Mouse (Mus musculus) liver, embryonic 14.5 days (tissue): ENCODE measurements at regions not wholly inside any gene's neighbourhood (a gene's known extent, or its start where the extent isn't known, plus 50 kb on each side); places are given as distances from the start of the nearest gene placed in this dataset.

Experiments
- ATAC-seq: fragments of 200-750 bp; cut with Nextera tagmentation; 2 replicates; pipeline ENCODE4 v1.8.0; 2017; ENCODE audit warnings: moderate number of reproducible peaks, mild to moderate bottlenecking, moderate library complexity; ENCODE audit not compliant: insufficient read depth
- DNase-seq, 3 experiments: peaks; one replicate each; pipeline ENCODE4 v3.0.0-alpha.2; 2012 to 2013; ENCODE audit warnings: low read depth in 3 of 3, low spot score in 3 of 3
- H3K27ac ChIP-seq: fragments of 300-500 bp; sonication (generic); 2 replicates; pipeline ENCODE4 v1.5.1; 2014; ENCODE audit warnings: moderate library complexity, mild to moderate bottlenecking, control low read depth, inconsistent platforms
- H3K27me3 ChIP-seq: fragments of 300-500 bp; sonication (generic); 2 replicates; pipeline ENCODE4 v1.6.1; 2014; ENCODE audit warnings: mild to moderate bottlenecking, low read length, moderate library complexity; ENCODE audit not compliant: control insufficient read depth, insufficient read depth
- H3K36me3 ChIP-seq: fragments of 300-500 bp; sonication (generic); replicated peaks from 2 replicates; pipeline ENCODE4 v1.6.1; 2014; ENCODE audit warnings: low read depth; ENCODE audit not compliant: control insufficient read depth, insufficient read depth
- H3K4me1 ChIP-seq, 2 experiments: fragments of 200-500 bp in 1 of 2; fragments of 300-500 bp in 1 of 2; sonication (generic) in 1 of 2; replicated peaks; 2 replicates each; pipeline ENCODE4 v1.6.1; 2012 to 2014; ENCODE audit warnings: antibody characterized with exemption in 1 of 2, inconsistent platforms in 1 of 2, low read length in 1 of 2; ENCODE audit not compliant: control insufficient read depth in 2 of 2, insufficient read depth in 2 of 2
- H3K4me2 ChIP-seq: fragments of 300-500 bp; sonication (generic); 2 replicates; pipeline ENCODE4 v1.6.1; 2014; ENCODE audit warnings: low read depth, mild to moderate bottlenecking, control low read depth, moderate library complexity
- H3K4me3 ChIP-seq, 2 experiments: fragments of 200-500 bp in 1 of 2; fragments of 300-500 bp in 1 of 2; sonication (generic) in 1 of 2; 2 replicates each; pipeline ENCODE4 v1.5.1; 2012 to 2014; ENCODE audit warnings: low read depth in 2 of 2, low read length in 2 of 2, mild to moderate bottlenecking in 2 of 2, control low read depth in 1 of 2, inconsistent platforms in 1 of 2, moderate library complexity in 1 of 2; ENCODE audit not compliant: insufficient read depth in 1 of 2
- H3K9ac ChIP-seq: fragments of 300-500 bp; sonication (generic); replicated peaks from 2 replicates; pipeline ENCODE4 v1.6.1; 2014; ENCODE audit warnings: mild to moderate bottlenecking, control low read depth, moderate library complexity
- H3K9me3 ChIP-seq: fragments of 300-500 bp; sonication (generic); 2 replicates; pipeline ENCODE4 v1.6.1; 2016; ENCODE audit warnings: low read length, mixed read lengths; ENCODE audit not compliant: control insufficient read depth
- CTCF ChIP-seq: IDR thresholded peaks from 2 replicates; pipeline ENCODE4 v1.5.1; 2016; ENCODE audit warnings: antibody characterized with exemption, low read depth, control low read depth
- EP300 ChIP-seq: IDR thresholded peaks from 2 replicates; pipeline ENCODE4 v1.6.1; 2016; ENCODE audit warnings: antibody characterized with exemption, low read depth
- WGBS: fragments of 180-500 bp; shearing (Covaris S2); extraction: QIAGEN DNeasy Blood & Tissue Kit; methylation state at CpG from one replicate; pipeline ENCODE4 v1.1.7; 2014; ENCODE audit not compliant: insufficient replicate concordance; 5-methylcytosine and 5-hydroxymethylcytosine counted together

DNA sequence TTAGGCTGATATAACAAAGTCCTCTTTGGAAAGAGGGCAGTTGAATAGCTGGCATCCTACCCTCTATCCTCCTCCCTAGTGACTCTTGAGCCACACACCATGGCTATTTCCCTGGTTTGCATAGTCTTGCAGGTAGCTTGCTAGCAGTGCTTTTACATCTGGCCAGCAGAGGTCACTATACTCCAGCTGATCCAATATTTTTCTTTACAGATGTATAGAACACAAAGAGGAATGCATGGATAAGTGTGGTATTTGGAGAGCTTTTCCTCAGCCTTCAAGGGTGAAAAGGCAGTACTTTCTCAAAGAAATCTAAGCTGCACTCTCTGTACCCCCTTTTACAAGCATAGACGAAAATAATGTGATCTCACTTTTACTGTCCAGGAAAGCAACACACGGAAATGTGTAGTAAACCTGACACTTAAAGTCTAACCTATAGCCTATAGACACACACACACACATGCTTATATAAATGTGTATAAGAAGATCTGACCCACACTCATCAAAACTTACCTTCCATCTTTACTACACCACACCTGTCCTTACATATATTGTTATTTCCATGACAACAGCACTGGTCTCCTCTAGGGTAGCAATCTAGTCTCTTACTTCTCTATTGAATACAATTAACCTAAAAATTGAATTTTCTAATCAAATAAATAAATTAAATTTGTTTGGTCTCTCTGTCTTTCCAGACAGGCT lies 105.0 kb downstream of the Avpr1a start:
- no peaks in the 10 kb centered on the region for H3K27me3 ChIP-seq
- no peaks in the 10 kb centered on the region for H3K9me3 ChIP-seq
- no peak overlapping the region for H3K9ac ChIP-seq
- DNase-seq (no peak), ATAC-seq (no peak)
- 40% methylated on average over 2 of the region's 2 CpGs for WGBS
- H3K4me2 ChIP-seq = no peak overlapping the region
- no peak overlapping the region for H3K27ac ChIP-seq
- H3K4me1 ChIP-seq = no peaks in the 10 kb centered on the region
- H3K4me3 ChIP-seq = no peak overlapping the region
- H3K36me3 ChIP-seq = no peaks in the 10 kb centered on the region
- peak; percentile 66 for TF ChIP-seq CTCF
- no peak for TF ChIP-seq EP300

DNA sequence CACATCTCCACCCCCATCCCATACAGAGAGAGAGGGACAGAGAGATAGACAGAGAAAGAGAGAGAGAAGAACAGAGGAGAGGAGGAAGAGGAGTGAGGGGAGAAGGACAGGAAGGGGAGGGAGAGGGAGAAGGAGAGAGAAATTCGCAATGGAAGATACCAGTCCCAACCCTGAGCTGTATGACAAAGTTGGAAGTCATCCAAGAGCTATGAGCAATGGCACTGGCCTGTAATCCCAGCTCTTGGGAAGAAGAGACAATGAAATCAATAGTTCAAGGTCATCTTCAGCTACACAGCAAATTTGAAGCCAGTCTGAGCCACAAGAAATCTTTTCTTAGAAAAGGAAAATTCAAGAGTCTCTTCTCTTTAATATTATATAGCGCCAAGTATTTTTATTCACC lies 105.6 kb downstream of the Avpr1a start:
- no peaks in the 10 kb centered on the region for H3K4me1 ChIP-seq
- WGBS = 53% methylated on average over 2 of the region's 2 CpGs
- TF ChIP-seq EP300 (no peak), CTCF (no peak)
- no peak overlapping the region for H3K27ac ChIP-seq
- no peak for ATAC-seq
- no peak overlapping the region for H3K4me2 ChIP-seq
- no peak overlapping the region for H3K4me3 ChIP-seq
- no peak overlapping the region for H3K9ac ChIP-seq
- no peak for DNase-seq
- no peaks in the 10 kb centered on the region for H3K9me3 ChIP-seq
- H3K36me3 ChIP-seq = no peaks in the 10 kb centered on the region
- H3K27me3 ChIP-seq = no peaks in the 10 kb centered on the region

GRCm38 (mm10) chr10:122558660-122559059 lies 110.4 kb downstream of the Avpr1a start:
- H3K4me1 ChIP-seq = no peaks in the 10 kb centered on the region
- no peaks in the 10 kb centered on the region for H3K27me3 ChIP-seq
- ATAC-seq = no peak
- no peaks in the 10 kb centered on the region for H3K36me3 ChIP-seq
- DNase-seq = no peak
- H3K4me2 ChIP-seq = no peak overlapping the region
- H3K9me3 ChIP-seq = no peaks in the 10 kb centered on the region
- no peak overlapping the region for H3K4me3 ChIP-seq
- WGBS = 88% methylated on average over 1 of the region's 1 CpGs
- H3K9ac ChIP-seq = no peak overlapping the region
- TF ChIP-seq CTCF (no peak), EP300 (no peak)
- H3K27ac ChIP-seq = no peak overlapping the region

DNA sequence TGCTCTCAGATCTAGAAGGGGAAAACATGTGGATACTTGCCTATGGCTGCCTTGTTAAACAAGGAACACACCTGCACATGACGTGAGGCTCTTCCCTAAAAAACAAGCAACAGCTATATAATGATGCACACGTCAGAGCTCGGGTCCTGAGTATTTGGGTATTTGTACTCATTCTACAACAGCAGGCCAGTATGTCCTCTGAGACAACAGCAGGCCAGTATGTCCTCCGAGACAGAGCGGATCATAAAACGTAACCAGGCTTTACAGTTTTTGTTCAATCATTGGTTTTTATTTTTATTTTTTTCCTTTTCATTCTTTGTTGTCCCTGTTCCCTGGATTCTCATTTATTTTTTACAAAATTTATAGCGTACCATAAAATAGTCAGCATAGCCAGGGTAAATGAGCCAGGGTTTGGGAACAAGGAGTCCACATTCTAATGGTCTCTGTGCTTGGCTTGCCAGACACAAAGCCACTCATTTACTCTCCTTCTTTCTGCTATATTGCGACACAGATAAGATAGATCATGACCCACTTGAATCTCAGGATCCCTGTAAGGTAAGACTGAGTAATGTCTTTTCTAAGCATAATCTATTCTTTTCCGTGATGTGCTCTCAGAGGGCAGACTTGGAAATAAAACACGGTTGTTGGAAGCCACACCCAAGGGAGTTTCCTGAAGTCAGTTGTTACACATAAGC lies 111.8 kb downstream of the Avpr1a start:
- H3K4me3 ChIP-seq = no peak overlapping the region
- H3K4me2 ChIP-seq = no peak overlapping the region
- no peaks in the 10 kb centered on the region for H3K9me3 ChIP-seq
- H3K36me3 ChIP-seq = no peaks in the 10 kb centered on the region
- H3K27me3 ChIP-seq = no peaks in the 10 kb centered on the region
- H3K27ac ChIP-seq = no peak overlapping the region
- WGBS = 58% methylated on average over 10 of the region's 10 CpGs
- TF ChIP-seq EP300 (no peak), CTCF (no peak)
- H3K4me1 ChIP-seq = no peaks in the 10 kb centered on the region
- DNase-seq = no peak
- no peak overlapping the region for H3K9ac ChIP-seq
- no peak for ATAC-seq

GRCm38 (mm10) chr10:122561924-122562323 lies 113.6 kb downstream of the Avpr1a start:
- Histone ChIP-seq H3K9ac (no peak overlapping the region), H3K27ac (no peak overlapping the region), H3K4me2 (no peak overlapping the region), H3K27me3 (no peaks in the 10 kb centered on the region), H3K36me3 (no peaks in the 10 kb centered on the region), H3K4me3 (no peak overlapping the region), H3K9me3 (no peaks in the 10 kb centered on the region), H3K4me1 (no peaks in the 10 kb centered on the region)
- ATAC-seq (no peak), DNase-seq (no peak)
- TF ChIP-seq EP300 = no peak
- no peak for TF ChIP-seq CTCF
- 64% methylated on average over 3 of the region's 3 CpGs for WGBS
